Mouse (Mus musculus): ENCODE measurements around the gene Slc25a36.

DNA sequence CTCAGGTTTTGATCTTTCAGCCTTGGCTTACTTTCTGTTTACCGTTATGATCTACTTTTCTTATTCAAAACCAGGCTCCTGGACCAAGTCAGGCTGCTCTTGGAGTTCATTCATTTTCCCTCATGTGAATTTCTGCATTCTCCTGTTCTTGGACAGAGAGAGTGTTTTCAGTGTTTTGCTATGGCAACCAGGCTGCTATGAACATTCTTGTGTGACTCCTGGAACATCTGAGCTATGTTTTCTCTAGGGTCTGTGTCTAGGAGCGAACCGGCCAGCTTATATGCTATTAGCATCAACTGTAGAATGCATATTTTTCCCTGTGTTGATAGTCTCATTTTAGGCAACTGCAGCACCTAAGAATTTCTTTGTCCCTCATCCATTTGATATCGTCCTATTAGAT is 45.1 kb downstream of the Slc25a36 start:
- no peak for TF ChIP-seq CTCF (IDR thresholded peaks at IDR 0.05; ENCODE audit: control insufficient read depth, insufficient read depth, insufficient replicate concordance, low read depth, low read length)
- no peak for TF ChIP-seq POLR2A (IDR thresholded peaks at IDR 0.05; ENCODE audit: control insufficient read depth, low read depth, low read length)

All from testis, adult 2 months (tissue).